Mouse (Mus musculus): ENCODE results near the gene Rragc.

GRCm38 (mm10) chr4:123903432-123903831 is 13.8 kb upstream of the Rragc start:
- no peak for TF ChIP-seq CTCF (IDR thresholded peaks at IDR 0.05; ENCODE audit: low read depth, low read length)
- no peak for TF ChIP-seq POLR2A (IDR thresholded peaks at IDR 0.05; ENCODE audit: insufficient read depth, low read length)
